Mouse (Mus musculus): Measurements from ENCODE around the gene Glrb. TPM values are rescaled to one million over a fixed set of nuclear protein-coding genes. Genes with fewer than 3 reads are reported as not detected.

Gene Glrb
- total RNA-seq, 2 experiments from 2014 or later: 139 to 144 TPM

GRCm38 (mm10) chr3:80874690-80875353 is 38.6 kb downstream of the Glrb start:
- no peak overlapping the region for H3K4me3 ChIP-seq
- H3K27ac ChIP-seq: no peak overlapping the region
- DNase-seq (ENCODE audit: low spot score in 2 of 2): no peak
- no peak for TF ChIP-seq CTCF (conservative IDR thresholded peaks at IDR 0.05)

- no peak for DNase-seq (ENCODE audit: low spot score in 2 of 2)
- TF ChIP-seq CTCF (conservative IDR thresholded peaks at IDR 0.05): no peak
- H3K4me3 ChIP-seq: no peak overlapping the region
- H3K27ac ChIP-seq: 0 out of 2 replicates have a peak overlapping the region, but pooled peaks have one; percentile 36
Measured at GRCm38 (mm10) chr3:80874081-80874480, 39.4 kb downstream of the Glrb start.

- TF ChIP-seq CTCF (conservative IDR thresholded peaks at IDR 0.05): no peak
- Histone ChIP-seq H3K27ac (peak overlapping the region; percentile 40), H3K4me3 (no peak overlapping the region)
- DNase-seq (ENCODE audit: low spot score in 2 of 2): peak in 1 of 2 experiments; percentile 19
Measured at GRCm38 (mm10) chr3:80871472-80872171, 41.8 kb downstream of the Glrb start.

- Histone ChIP-seq H3K27ac (peak overlapping the region; percentile 46; the same call in 1 of the 2 replicates), H3K4me3 (no peak overlapping the region)
- TF ChIP-seq CTCF (conservative IDR thresholded peaks at IDR 0.05): no peak
- no peak for DNase-seq (ENCODE audit: low spot score in 2 of 2)
Measured at GRCm38 (mm10) chr3:80867328-80867727, 46.1 kb downstream of the Glrb start.

GRCm38 (mm10) chr3:80852912-80853507 is 60.5 kb downstream of the Glrb start:
- Histone ChIP-seq H3K27ac (no peak overlapping the region), H3K4me3 (no peak overlapping the region)
- DNase-seq (ENCODE audit: low spot score in 2 of 2): no peak
- TF ChIP-seq CTCF (conservative IDR thresholded peaks at IDR 0.05): no peak

- Histone ChIP-seq H3K4me3 (no peak overlapping the region), H3K27ac (no peak overlapping the region)
- no peak for TF ChIP-seq CTCF (conservative IDR thresholded peaks at IDR 0.05)
- no peak for DNase-seq (ENCODE audit: low spot score in 2 of 2)
Measured at GRCm38 (mm10) chr3:80850947-80851346, 62.5 kb downstream of the Glrb start.

- TF ChIP-seq CTCF (conservative IDR thresholded peaks at IDR 0.05): no peak
- no peak overlapping the region; the same call in 1 of the 2 replicates for H3K27ac ChIP-seq
- H3K4me3 ChIP-seq: no peak overlapping the region
- DNase-seq (ENCODE audit: low spot score in 2 of 2): peak in 1 of 2 experiments; percentile 23
Measured at GRCm38 (mm10) chr3:80845634-80846033, 67.8 kb downstream of the Glrb start.

- Histone ChIP-seq H3K4me3 (no peak overlapping the region), H3K27ac (no peak overlapping the region)
- TF ChIP-seq CTCF (conservative IDR thresholded peaks at IDR 0.05): no peak
- DNase-seq (ENCODE audit: low spot score in 2 of 2): no peak
Measured at GRCm38 (mm10) chr3:80839845-80840244, 73.6 kb downstream of the Glrb start.

GRCm38 (mm10) chr3:80837583-80837982 is 75.9 kb downstream of the Glrb start:
- TF ChIP-seq CTCF (conservative IDR thresholded peaks at IDR 0.05): no peak
- no peak overlapping the region for H3K4me3 ChIP-seq
- DNase-seq (ENCODE audit: low spot score in 2 of 2): no peak

GRCm38 (mm10) chr3:80823975-80824374 is 89.5 kb downstream of the Glrb start:
- no peak overlapping the region for H3K4me3 ChIP-seq
- H3K27ac ChIP-seq: no peak overlapping the region
- no peak for DNase-seq (ENCODE audit: low spot score in 2 of 2)
- TF ChIP-seq CTCF (conservative IDR thresholded peaks at IDR 0.05): no peak

More at GRCm38 (mm10) chr3:80837583-80837982, 75.9 kb downstream of the Glrb start:
- no peak overlapping the region for H3K27ac ChIP-seq

GRCm38 (mm10) chr3:80818619-80819018 is 94.8 kb downstream of the Glrb start:
- TF ChIP-seq CTCF (conservative IDR thresholded peaks at IDR 0.05): no peak
- no peak overlapping the region for H3K4me3 ChIP-seq
- H3K27ac ChIP-seq: no peak overlapping the region
- DNase-seq (ENCODE audit: low spot score in 2 of 2): no peak

GRCm38 (mm10) chr3:80813734-80814133 is 99.7 kb downstream of the Glrb start:
- no peak overlapping the region for H3K4me3 ChIP-seq
- TF ChIP-seq CTCF (conservative IDR thresholded peaks at IDR 0.05): no peak

GRCm38 (mm10) chr3:80812237-80812636 is 101.2 kb downstream of the Glrb start:
- H3K4me3 ChIP-seq: no peak overlapping the region
- TF ChIP-seq CTCF (conservative IDR thresholded peaks at IDR 0.05): no peak

More at GRCm38 (mm10) chr3:80813734-80814133, 99.7 kb downstream of the Glrb start:
- DNase-seq (ENCODE audit: low spot score in 2 of 2): no peak
- no peak overlapping the region for H3K27ac ChIP-seq

More at GRCm38 (mm10) chr3:80812237-80812636, 101.2 kb downstream of the Glrb start:
- no peak overlapping the region for H3K27ac ChIP-seq
- DNase-seq (ENCODE audit: low spot score in 2 of 2): no peak
